Mouse (Mus musculus) embryonic fibroblast, embryonic 13.5 days (primary cell): Measurements from ENCODE around the gene Me3.

Experiments used
- CTCF ChIP-seq: IDR thresholded peaks from 2 replicates; pipeline ENCODE4 v1.5.1; 2011; ENCODE audit warnings: mild to moderate bottlenecking, control low read depth, low read length, moderate library complexity, borderline replicate concordance; ENCODE audit not compliant: insufficient read depth
- POLR2A ChIP-seq: IDR thresholded peaks from 2 replicates; pipeline ENCODE4 v1.6.1; 2011; ENCODE audit warnings: low read depth, mild to moderate bottlenecking, control low read depth, low read length, moderate library complexity

GRCm38 (mm10) chr7:89629006-89629405, 3.2 kb upstream of the Me3 start:
- TF ChIP-seq CTCF (no peak), POLR2A (no peak)
